Mouse (Mus musculus) right cerebral cortex, postnatal 36 days (tissue): ENCODE data around the gene Fgf7.

ENCODE experiments used
- DNase-seq, 2 experiments: peaks; one replicate each; pipeline ENCODE4 v3.0.0; 2022; ENCODE audit warnings: low spot score in 2 of 2, mixed read lengths in 1 of 2

The Fgf7 gene

DNA sequence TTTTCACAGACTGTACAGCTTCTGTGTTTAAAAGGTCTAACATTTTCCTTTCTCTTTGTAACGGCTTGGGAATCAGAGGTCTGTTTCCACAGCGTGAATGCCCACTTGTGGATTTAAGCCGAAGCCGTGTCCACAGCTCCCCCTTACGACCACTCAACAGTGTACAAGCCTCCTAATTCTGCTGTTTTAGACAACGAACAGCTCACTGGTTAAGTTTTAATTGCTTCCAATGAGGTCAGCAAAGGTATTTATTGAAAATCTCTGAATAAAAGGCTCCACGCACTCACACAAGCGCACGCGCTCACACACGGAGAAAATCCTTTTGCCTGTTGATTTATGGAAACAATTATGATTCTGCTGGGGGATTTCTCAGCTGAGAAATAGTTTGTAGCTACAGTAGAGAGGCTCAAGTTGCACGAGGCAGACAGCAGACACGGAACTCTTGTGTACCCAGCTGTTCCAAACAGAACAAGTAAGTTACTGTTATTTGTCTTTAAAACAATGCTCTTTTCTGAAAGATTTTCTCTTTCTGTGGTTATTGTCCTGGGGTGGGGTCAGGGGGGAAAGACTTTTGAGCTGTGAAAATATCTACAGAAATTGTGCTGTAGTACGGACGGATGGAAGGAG is at the start of gene Fgf7:
TSS of gene Fgf7 (plus strand) at position 280 of the 627 bp plus-strand sequence.
- no peak for DNase-seq

DNA sequence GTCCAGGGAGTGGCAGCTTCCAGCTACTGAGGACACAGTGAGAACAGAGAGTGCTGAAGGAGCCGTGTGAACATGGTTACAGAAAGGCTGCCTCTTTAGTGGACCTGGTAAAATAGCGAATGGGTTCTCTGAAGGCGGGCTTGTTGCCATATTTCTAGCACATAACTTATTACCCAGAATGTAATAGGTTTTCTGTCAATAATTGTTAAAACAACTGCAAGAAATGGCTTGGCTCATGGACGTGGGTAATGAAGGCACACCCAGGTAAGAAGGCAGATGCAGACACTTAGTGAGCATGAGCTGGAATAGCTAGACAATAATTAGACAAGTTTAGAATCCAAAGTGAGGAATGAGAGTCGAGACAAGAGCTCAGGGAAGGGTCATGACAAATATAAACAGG is 32.2 kb upstream of the Fgf7 start:
- DNase-seq: no peak

DNA sequence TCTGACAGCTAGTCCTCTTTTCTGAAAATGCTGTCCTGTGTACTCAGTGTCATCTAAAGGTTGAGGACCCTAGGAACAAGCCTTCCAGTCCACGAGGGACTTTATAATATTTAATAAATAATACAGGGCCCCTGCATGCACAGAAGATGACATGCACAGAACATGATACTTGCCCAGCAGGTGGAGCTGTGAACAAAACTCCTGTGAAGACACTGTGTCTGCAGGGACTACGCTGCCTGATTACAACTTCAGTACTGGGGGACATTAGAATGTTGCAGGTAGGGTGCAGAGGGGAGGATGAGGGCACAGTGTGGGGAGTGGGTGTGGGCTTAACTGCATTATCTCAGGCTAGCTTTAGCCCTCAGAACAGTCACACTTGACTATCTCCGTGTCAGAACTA is 28.4 kb upstream of the Fgf7 start:
- DNase-seq: peak; percentile 32 to 37

DNA sequence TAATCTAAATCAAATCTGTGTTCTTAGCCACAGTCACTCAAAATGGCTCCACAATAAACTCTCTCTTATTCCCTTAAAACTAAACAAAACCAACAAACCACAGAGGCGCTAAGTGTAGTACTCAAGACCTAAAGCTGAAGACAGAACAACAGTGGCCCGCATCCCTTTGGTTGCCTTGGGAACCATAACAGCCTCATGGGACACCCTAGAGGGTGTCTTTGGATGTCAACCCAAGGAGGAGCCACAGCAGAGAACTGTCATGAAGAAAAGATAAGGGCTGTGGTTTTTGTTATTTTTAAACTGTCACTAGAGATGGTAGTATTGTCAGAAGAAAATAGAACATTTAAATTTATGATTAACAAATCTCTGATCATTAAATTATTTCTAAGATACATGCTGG is 27.7 kb upstream of the Fgf7 start:
- no peak for DNase-seq

DNA sequence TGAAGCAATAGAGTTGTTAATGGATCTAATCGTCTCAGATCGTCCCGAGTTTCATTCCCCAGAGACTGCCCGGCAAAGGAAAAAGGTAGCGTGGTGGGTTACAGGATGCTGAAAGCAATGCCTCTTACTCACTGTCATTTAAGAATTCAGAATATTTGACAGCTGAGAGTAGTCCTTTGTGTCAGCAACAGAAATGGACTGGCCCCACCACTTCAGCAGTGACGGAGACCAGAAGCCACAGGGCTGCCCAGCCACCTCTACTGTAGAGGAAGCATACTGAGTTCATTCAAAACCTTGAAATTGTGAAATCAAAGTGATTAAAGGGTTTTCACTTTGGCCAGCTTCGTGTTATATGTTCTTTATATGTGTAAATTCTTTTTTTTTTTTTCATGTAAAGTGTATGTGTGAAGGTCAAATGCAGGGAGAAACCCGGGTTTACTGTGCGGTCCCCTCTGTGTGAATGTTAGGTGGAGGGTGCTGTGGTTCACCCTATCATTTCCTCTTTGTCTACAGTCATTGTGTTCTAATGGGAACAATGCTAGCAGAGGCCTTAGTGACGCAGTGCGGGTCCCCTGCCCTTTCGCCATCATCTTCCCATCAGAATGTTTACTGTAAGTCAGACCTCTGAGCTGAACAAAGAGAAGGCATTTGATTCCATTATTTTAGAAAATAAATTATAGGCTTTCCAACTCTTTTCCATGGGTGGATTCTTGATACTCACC is 19.3 kb upstream of the Fgf7 start:
- no peak for DNase-seq

DNA sequence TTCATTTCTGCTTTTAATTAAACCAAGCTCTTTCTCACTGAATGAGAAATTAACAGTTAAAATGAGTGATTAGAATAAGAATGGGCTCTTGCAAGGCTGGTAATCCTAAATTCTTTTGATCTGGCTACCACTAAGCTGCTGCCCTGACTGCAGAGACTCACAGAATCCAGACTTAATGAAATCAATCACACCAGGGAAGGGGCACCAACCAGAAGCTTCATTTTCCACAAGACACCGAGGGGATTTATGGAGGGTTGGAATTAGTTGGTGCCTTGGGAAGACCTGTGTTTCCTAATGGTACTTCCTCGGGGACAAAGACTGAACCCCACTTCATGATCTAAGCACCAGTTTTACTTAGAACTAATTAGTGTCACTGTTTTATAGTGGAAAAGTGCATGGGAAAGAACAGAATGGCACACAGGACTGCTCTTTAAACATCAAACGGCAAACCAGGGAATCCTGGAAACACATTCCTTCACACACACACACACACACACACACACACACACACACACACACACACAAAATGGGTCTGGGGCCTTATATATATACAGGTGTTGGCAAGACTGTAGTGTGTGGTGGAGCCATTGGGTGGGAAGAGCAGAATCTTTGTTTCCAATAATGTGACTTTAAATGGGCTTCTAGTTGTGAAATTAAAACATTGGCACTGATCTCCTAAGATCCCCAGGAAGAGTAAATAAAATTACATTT is 18.5 kb upstream of the Fgf7 start:
- DNase-seq: no peak

DNA sequence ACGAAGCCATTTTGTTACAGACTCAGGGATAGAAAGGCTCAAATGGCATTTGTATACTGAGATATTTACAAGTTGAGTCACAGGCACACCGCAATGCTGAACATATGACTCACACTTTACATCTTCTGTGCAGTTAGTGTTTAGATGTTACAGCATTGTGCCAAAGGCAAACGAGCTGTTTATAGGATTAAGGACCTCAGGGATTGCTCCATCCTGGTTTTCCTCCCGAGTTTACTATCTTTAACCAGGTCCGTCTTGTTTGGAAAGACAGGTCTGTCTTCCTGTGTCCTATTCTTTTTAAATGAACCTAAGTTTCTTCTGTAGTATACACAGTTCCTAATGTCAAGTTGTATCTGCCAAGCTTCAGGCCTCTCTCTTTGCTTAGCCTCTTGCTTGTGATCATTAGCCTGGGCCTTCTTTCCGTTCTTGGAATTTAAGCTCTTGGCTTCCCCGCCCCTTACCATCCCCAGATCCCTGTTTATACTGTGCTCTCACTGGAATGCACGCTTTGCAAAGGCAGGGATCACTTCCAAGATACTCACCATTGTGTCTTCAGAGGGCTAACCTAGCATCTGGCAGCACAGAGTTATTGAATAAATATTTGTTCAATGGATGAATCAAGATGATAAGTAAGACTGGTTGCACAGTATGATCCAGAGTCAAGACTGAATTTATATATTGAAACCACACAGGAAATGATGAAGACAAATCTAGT is 3.1 kb upstream of the Fgf7 start:
- DNase-seq: no peak

DNA sequence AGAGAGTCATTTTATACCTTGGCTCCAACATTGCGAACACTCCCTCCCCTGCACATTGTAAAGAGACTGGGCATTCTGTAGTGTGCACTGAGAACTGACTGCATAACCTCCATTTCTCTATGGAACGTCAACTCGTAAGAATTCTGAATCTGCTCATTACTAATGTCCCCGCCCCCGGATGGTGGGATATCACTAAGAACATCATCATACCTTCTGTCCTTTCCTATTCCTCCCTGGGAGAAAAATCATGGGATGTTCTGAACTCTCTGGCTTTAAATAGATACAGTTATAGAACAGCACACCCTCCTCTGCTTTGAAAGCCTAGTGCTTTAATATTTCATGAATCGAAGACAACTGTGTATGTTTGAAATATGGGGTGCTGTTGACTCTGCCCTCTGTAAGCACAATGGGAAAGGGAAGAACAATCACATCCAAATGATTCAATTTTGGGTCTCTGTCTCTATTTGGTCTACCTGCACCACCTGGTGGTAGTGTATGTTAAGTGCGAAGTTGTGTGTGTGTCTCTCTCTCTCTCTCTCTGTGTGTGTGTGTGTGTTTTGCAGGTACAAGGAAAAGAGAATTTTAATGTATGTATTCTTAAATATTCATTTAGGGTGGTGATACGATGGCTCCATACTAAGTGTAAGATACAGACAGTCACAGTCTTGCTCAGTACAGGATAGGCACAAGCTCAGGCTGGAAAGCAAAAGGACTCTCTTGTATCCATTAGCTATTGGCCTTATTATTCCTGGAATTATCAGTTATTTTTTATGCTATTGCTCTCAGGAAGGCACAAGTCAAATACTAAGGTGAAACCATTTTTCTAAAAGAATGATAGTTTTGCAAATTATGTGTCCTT is 1.1 kb upstream of the Fgf7 start:
- peak in 1 of 2 experiments; percentile 3 for DNase-seq

DNA sequence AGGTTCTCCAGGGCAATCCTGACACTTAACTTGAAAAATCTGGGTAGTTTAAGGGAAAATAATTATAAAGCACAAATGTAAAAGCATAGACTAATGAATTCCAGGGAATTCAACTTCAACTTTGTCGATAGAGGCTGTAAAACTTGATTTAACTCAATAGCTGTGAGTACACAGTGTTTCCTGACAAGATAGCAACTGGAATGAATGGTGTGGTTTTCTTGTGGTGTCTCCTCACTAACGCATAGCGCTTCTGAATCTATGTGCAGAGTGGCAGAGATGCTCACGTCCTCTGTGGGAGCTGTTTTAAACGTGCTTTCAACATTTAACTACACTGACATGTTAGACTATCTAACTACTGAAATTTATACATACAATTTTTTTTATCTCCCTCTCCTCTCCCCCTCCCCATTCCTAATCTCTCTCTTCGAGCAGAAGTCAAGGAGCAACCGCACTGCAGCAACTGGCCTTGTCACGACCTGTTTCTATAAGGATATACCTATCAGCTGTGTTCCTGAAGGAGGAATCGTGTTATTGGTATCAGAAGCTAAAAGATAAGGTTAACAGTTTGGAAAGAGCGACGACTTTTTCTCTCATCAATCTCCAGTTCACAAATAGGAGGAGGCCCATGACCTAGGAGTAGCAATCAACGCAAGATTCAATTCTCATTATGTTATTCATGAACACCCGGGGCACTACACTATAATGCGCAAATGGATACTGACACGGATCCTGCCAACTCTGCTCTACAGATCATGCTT is 734 bp downstream of the Fgf7 start:
- DNase-seq: no peak

DNA sequence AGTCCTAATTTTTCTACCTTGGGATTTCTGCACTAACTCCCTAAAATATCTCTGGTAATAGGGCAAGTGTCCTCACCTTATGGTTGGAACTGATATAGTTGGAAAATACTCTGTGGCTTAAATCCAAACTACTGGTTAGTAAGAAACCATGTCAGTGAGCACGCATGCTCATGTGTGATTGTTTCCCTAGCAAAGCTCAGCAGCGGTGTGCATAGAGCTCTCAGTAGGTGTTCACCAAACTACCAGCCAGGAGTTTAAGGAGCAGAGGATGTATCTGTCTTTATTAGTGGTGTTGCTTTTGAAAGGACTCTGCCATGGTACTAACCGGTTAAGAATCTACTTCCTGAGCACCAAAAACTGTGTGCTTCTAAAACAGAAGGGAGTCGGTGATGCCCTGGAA is 1.7 kb downstream of the Fgf7 start:
- no peak for DNase-seq

DNA sequence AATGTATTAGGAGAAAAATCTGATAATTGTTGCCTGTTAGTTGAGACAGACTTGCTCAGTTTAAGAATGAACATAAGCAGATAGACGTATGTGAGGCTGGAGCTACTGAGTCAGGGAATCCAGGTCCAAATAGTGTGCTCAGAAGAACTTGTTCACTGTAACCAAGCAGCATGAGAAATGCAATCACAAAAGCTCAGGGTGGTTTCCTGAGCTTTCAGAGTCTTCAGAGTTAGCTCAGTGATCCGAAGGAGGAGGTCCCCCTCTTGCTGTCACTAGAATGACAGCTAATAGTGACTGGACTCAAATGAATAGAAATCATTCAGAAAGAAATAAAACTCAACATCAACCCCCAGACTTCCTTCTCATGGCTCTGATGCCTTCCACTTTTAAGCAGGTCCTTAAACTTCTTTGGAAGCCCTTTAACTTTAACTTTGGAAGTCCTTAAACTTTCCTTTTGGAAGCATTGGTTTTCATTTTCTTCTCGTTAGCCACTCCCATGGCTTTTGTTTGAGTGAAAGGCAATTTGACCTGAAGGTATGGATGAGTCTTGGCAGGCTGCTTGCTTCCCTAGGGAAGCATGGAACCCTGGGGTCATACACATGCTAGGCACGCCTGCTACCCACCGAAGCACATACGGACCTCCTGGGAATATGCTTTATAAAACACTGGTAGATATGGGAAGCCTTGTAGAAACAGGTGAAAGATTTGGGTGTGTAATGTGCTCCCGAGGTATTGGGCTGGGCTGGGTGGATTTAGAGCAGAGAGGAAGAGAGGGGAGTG is 4.0 kb downstream of the Fgf7 start:
- no peak for DNase-seq

DNA sequence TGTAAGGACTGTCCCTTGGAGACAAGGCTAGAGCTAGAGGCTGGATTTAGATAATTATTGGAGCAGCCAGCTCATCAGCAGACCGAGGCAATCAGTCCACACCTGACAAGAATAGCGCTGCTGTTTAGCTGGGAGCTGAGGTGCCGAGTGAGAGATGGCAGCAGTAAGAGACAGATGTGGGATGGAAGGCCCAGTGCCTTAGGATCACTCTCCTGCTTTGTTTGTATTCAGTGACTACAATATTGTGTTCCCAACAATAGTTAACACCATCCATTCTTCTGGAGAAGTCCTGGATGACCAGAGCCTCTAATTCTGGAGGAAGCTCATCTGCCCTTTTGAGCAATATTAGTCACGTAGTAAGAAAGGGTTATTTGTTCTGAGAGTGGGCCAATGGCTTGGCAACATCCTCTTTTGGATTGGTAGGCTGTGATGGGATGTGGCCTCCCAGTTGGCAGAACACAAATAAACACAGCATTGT is 5.0 kb downstream of the Fgf7 start:
- DNase-seq: no peak

DNA sequence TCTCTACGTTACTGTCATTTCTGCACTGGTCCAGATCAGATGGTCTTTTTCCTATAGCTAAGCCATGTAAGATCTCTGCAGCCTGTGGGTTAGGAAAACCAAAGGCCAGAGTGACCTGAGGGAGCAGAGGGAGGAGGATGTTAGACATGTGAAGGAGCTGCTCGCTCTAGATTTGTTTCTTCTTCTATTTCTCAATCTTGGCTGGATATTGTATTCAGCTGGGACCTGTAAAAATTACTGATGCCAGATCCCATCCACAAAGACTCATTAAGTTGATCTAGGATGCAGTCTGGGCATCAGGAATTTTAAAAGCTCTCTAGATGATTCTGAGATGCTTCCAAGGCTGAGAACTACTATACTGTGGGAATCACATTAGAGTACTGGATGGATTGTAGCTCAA is 6.2 kb downstream of the Fgf7 start:
- no peak for DNase-seq

DNA sequence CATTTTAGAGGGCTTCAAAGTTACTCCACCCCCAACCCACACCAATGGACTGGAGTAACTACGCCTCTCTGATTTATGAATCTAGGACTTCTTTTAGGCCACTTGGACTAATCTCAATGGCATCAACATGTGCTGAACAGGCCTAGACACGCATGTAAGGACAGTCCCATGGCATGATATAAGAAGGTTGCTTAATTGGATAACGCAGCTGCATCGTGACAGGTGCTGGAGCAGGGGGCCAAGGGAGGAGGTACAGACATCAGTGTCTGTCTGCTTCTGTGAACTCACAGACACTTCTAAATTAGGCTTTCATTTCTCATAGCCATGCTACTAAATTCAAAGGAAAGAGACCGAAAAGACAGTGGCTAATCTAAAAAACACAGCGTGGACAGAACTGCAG is 6.8 kb downstream of the Fgf7 start:
- DNase-seq: no peak

DNA sequence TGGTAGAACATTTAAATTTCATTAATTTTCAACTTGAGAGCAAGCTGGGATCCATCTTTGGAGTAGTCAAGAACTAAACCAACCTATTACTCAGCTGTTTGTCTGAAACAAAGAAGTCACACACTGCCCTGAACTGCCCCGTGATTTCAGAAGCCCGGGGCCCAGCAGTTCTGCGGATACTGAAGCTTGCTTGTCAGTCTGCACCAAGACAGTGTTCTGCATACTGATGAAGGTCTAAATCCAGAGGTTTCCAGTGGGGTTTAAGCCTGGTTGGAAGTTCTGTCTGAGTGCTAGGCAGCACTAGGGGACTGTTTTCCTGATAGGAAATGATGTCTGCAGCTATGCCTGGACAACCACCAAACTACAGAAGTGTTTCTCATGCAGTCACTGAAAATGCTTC is 8.2 kb downstream of the Fgf7 start:
- no peak for DNase-seq

DNA sequence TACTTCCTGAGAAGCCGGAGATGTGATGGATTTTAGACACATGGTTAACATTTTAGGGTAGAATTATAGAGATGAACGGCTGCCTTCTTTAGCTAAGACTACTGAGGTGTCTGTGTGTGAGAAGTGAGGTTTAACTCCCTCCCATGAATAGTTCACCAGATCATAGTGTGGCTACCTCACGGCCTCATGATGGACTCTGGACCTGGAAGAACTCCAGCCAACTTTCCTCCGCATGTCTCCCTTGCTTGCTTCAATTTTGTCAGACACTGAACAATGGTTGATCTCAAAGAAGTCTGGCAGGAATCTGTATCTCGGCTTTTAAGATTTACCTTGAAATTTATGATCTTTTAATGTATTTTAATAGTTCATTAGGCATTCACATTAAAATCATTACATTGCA is 11.2 kb downstream of the Fgf7 start:
- no peak for DNase-seq

DNA sequence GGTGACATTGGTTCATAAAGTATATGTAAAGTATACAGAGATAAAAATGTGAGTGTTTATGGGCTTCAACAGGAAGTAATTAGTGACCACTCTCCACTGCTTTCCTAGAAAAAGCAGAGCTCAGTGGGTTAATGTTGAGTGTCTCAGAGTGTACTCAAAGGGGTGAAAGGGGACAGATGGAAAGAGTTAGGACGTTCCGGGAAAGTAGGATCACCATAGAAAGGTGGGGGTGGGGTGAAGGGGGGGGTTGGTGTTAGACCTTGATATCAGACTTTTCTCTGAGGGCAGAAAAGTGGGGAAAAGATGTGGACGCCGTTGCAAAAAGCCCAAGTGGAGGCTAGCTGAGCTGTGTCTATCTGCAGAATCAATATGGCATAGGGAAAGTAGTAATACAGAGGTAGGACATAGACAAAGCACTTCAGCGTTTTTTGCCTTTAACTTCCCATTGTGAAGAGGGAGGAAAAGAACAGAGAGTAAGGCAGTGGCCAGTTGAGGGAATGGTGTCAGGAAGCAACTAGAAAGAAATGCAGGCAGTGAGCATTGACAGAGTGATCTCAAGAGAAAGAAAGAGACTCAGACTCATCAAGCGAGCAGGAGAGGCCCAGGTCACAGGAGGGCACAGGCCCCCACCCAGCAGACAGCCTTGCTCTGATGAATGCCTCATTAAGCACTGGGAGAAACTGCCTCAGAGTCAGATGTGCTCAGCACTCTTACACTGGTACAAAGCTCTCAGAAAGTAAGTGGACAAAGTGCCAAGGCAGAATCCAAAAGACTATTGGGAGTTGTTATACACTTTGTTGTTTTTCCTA is 18.5 kb downstream of the Fgf7 start:
- DNase-seq: no peak

DNA sequence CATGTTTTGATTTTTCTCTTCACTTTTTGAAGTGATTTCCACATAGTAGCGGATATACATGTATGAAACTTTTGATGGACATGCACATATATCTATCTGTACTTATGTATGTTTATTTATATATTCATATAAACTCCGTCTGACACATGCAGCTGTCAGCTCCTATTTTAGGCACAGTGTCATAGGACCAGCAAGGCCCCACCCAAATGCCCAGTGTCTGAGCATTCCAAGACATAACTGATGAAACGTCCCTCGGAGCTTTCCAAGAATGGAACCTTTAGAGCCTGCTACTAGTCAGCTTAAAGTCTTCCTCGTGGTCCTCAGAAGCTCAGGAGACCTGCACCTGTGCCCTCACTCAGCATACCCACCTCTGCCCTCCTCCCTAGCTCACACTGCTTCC is 19.2 kb downstream of the Fgf7 start:
- no peak for DNase-seq

DNA sequence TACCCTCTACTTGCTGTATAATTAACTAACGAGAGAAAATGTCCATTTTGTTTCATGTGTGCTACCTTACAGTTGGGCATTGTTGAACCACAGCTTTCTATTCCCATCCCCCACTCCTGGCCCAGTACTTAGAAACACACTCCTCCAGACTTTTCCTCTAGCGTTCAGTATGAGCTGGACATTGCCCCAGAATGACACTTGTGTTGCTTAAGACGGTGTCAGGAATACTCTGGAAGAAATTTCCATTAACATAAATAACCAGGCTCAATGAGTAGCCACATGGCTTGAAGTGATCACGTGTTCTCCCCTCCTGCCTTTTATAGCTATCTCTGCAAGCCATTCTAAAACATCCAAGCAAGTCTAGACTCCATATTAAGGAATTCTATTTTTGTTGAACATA is 26.1 kb downstream of the Fgf7 start:
- no peak for DNase-seq
